Mouse (Mus musculus) liver, embryonic 14.5 days (tissue): ENCODE results near the gene Pdlim5.

Experiments used
- CTCF ChIP-seq: IDR thresholded peaks from 2 replicates; pipeline ENCODE4 v1.5.1; 2016; ENCODE audit warnings: antibody characterized with exemption, low read depth, control low read depth
- EP300 ChIP-seq: IDR thresholded peaks from 2 replicates; pipeline ENCODE4 v1.6.1; 2016; ENCODE audit warnings: antibody characterized with exemption, low read depth

- TF ChIP-seq CTCF (no peak), EP300 (no peak)
Observed at GRCm38 (mm10) chr3:142243263-142243662, 152.2 kb downstream of the Pdlim5 start.
